Mouse (Mus musculus) frontal cortex, postnatal 36 days (tissue): ENCODE measurements around the gene Xrcc3.

Experiments used
- DNase-seq, 2 experiments: peaks; one replicate each; pipeline ENCODE4 v3.0.0; 2022; ENCODE audit warnings: low spot score in 2 of 2

The Xrcc3 gene

GRCm38 (mm10) chr12:111774845-111775244 lies 38.8 kb downstream of the Xrcc3 start:
- DNase-seq, result no peak

DNA sequence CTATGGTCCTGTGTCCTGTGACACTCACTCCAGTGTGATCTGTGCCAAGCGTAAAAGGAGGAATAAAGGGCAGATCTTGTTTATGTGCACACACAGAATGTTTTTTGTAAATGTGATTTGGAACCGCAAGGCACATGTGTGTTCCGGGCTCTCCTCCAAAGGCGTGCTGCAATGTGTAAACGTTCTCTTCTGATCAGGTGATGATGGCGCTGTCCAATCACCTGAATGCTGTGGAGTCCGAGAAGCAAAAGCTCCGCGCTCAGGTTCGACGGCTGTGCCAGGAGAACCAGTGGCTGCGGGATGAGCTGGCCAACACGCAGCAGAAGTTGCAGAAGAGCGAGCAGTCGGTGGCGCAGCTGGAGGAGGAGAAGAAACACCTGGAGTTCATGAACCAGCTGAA lies 39.5 kb downstream of the Xrcc3 start:
- DNase-seq, result no peak

- no peak for DNase-seq
These were observed 43.0 kb downstream of the Xrcc3 start for GRCm38 (mm10) chr12:111770651-111771050.

DNA sequence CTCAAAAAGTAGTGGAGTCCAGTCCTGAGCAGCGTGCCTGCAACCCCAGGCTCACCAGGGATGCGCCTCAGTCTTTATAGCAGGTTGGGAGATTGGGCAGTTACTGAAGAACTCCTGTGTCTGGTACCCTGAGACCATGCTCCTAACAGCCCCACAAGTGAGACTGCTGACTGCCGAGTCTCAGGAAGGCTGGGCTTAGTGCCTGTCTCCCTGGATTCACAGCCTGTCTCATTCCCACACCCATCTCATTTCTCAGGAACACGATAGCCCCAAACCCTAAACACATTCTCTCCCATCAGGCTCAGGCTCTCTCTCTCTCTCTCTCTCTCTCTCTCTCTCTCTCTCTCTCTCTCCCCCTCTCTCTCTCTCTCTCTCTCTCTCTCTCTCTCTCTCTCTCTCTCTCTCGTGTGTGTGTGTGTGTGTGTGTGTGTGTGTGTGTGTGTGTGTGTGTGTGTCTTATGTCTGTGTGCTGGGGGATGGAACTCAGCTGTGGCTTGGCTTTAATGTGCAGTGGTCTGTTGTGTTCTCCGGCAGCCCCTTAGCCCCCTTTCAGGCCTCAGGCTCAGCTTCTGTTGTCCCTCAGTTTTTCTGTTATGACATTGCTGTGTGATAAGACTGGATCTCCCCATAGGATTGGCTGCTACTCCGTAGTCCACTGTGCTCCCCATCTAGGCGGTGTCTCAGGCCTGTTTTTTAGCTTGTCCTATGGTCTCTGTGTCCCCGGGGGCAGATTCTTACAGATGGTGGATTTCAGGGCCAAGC lies 43.7 kb downstream of the Xrcc3 start:
- no peak for DNase-seq

- no peak for DNase-seq
These were observed 44.4 kb downstream of the Xrcc3 start for GRCm38 (mm10) chr12:111769306-111769705.

DNA sequence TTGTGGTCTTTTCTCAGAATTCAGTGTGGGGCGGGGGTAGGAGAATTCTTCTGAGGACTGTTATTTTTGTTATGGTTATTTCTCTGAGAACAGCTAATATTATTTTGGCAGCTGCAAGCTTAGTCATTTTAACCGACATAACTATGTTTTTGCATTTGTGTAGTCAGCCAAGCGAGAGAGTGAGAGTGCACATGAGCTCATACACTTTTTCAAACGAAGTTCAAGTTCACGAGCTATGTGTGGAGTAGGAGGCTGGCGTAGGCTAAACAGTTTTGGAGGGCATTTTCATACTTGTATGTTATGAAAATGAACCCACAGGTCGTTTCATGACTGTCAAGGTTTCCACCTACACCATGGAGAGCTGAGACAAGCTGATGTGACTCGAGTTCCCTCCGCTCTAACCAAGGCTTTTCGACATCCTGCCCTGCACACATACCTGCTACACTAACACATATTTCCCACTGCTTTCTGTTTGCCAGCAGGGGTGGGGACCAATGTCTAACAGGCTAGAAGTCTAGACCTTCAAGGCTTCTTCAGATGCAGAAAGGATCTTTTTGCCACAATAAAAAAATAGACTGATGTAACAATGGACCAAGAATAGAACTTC lies 45.2 kb downstream of the Xrcc3 start:
- DNase-seq, result no peak

DNA sequence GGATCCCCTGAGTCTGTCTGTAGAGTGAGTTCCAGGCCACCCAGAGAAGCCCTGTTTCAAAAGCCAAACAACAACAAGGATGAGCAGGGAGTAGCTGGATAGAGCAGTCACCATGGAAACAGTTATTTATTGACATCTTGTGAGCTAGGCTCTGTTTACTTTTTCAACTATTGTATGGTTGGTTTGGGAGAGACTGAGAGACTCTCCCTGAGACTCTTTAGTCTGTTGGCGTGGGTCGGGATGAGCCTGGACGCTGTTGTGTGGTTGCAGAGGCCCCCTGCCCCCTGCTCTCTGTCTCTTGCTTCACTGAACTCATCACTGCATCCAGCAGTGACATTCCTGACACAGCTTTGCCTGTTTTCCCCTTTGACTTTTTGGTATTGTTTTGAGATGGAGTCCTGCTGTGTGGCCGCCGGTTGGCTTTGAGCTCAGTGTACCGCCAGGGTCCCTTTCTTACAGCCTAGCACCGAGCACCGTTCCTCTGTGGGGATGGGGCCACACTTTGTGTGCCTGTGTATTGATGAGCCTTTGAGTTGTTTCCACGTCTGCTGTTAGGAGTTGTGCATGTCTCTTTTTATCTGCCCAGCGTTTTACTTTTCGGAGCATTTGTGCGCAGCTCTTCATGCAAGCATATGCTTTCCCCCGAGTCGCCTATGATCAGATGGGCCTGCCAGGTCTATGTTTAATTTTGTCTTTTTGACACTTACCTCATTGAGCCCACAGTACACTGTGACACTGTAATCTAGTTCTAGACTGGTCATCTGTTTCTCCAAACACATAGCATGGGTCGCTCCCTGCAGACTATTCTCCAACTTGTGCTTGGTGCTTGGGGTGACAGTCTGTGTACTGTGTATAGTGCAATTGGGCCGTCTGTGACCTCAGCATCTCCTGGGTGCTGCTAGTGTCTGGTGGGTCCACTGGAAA lies 47.1 kb downstream of the Xrcc3 start:
- no peak for DNase-seq

DNA sequence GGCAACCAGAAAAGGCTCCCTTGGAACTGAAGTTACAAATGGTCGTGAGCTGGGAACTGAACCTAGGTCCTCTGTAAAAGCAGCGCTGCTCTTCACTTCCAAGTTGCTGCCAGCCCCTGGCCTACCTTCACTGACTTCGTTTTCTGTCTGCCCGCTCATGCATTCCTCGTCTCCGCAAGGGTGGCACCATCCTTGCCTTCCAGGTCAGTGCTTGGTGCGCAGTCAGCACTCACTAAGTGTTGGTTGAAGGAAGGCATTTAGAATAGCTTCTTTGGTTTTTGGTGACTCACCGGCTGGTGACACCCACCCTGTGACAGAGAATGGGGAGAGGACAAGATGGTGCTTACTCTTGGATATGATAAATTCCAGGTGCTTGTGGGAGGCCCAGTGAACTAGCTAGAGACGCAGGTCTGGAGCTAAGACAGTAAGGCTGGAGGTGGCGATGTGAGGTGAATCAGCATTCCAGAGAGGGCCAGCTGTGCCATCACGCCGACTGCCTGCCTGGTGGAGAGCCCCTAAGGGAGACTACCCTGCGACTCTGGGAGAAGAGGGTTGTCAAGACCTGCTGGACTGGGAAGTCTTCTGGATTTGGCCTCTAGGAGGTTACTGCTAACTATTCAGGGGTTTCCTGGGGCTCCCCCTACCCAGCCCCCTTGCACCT lies 50.9 kb downstream of the Xrcc3 start:
- DNase-seq, result peak in 1 of 2 experiments; percentile 49

- DNase-seq, result no peak
These were observed 53.3 kb downstream of the Xrcc3 start for GRCm38 (mm10) chr12:111760306-111760908.

DNA sequence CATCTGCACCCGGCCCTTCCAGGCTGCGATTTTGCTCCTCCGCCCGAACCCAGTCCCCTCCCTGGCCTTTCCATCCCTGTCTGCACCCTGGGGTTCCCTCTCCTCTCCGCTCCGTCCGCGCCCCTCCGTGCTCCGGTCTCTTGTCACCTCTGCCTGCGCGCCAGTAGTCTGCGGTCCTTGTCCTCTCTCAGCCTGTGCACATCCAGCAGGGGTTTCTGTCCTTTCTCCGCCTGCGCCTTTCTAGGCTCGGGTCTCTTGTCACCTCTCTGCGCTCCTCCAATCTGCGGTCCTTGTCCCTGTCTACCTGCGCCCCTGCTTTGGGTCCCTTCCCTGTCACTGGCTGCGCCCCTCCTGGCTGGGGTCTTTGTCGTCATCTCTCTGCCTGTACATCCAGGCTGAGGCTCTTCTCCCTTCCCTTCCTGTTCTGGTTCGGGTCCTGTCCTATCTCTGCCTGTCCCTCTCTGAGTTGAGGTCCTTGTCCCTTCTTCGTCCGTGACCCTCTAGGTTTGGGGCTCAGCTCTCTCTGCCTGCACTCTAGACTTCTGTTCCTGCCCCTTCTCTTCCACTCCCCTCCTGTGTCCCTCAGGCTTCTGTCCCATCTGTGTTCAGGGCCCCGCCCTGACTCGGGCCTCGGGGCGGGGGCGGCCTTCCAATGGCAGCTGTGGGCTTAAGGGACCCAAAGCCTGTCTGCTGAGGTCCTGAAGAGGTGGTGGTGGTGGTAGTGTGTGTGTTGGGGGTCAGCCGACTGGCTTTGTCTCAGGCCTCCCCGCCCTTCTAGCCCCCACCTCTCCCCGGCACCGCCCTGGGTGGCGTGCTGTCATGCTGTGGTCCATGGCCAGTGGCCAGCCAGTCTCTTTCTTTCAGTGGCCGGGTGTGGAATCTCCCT lies 54.3 kb downstream of the Xrcc3 start:
- DNase-seq, result no peak

DNA sequence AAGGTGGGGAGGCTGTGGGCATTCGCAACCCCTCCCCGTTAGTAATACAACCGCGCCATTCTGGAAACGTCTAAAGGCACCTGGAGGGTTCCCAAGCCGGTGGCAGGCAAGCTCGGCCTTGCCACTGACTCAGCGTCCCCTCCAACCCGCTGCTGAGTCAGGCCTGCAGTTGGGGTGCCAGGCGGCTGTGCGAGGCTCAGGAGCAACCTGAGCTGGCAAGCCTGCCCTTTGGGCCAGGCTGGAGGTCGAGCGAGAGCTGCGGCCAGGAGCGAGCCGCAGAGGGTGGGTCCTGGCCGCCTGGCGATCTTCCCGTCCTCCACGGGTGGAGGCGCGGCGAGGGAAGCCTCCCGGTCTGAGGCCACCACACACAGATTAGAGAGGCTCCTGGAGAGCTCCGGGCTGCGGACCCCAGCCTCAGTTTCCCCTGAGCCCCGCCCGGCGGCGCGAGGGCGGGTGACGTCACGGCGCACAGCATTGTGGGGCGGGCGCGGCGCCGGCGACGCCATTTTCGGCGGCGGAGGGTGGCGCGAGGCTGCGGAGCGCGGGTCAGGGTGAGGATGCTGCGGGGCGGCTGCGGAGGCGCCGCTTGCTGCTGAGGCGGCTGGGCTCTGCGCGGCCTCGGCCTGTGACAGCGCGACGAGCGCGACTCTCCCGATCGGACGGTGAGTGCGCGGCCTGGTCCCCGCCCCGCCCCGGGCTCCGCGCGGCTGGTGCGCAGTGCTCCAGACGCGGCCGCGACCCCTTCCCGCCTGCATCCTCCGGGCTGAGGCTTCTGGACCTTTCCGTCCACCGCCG lies 55.1 kb downstream of the Xrcc3 start, which contains the start of gene Klc1:
Gene Klc1 (plus strand): TSS at position 469 of the 795 bp plus-strand sequence.
- peak; percentile 82 to 83 for DNase-seq

GRCm38 (mm10) chr12:111757561-111758325 lies 55.9 kb downstream of the Xrcc3 start:
- no peak for DNase-seq

DNA sequence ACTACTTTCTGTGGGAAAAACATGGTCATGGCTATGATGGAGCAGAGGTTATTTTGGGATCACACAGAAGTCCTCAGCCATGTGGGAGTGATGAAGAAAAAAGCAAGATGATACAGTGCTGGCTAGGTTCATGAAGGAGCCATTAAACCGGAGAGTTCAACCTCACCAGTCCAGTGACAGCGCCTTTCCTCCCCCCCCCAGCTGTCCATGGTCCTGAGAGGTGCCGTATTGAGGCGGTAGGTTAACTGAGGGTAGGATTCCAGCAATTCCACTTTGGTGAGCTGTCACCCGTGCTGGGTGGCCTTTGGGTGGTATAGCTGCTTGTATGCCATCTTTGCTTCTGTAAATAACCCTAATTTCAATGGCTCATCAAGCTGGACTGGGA lies 57.0 kb downstream of the Xrcc3 start:
- DNase-seq, result no peak

DNA sequence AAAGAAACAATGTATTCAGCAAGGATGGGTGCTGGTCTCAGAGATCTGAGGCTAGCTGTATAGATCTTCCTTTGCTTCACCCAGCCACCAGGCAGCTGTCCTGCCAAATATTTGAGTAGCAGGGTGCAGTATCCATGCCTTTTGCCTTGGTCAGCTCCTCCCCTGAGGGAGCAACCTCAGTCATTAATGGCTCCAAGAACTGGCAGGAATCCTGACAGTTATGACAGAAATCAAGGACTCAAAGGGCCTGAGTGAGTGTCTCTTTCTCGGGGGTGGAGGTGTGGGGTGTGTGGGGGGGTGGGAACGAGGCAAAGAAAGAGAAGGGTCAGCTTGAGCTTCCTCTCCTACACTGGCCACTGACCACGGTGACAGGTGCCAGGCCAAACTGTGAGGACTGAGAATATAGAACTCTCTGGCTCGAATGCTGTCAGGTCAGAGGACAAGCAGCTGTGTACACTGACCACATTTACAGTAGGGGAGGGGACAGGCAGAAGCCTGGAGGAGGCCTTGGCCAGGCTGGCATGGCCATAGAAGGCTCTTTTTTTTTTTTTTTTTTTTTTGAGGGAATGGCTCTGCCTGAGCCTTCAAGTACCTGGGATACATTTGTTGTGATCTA lies 57.5 kb downstream of the Xrcc3 start:
- DNase-seq, result no peak

GRCm38 (mm10) chr12:111755231-111755630 lies 58.4 kb downstream of the Xrcc3 start:
- DNase-seq, result no peak

DNA sequence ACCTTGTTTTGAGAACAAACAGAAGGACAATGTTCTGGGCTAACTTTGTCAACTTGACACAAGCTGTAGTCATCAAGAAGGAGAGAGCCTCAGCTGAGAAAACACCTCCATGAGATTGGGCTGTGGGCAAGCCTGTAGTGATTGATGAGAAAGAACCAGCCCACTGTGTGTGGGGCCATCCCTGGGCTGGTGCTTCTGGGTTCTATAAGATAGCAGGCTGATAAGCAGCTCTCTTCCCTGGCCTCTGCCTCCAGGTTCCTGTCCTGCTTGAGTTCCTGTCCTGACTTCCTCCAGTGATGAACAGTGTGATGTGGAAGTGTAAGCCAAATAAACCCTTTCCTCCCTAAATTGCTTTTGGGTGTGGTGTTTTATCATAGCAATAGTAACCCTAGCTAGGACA lies 59.0 kb downstream of the Xrcc3 start:
- no peak for DNase-seq

- DNase-seq, result no peak
These were observed 60.3 kb downstream of the Xrcc3 start for GRCm38 (mm10) chr12:111753347-111753746.
